In genomic region chr11:72845526-72845925, GRCm38 (mm10) we compare ENCODE assay signal across 27 mouse cellular contexts. TPM values are rescaled to one million over a fixed set of nuclear protein-coding genes. Genes with fewer than 3 reads are reported as not detected.
A peak's percentile ranks its signal among the peaks of the same experiment; 100 is the strongest.
DNase-seq lines count a peak whose midpoint lies in the region; ATAC-seq and TF ChIP-seq lines count a peak whose summit lies in the region.
"Had no signal": no experiment of that assay in that cellular context is flagged by ENCODE, and none has a peak within 500 bp of the region (broad histone marks: within the 10 kb centered on the region; RNA-seq: fewer than 3 reads in every experiment).

No protein-coding gene starts in this region.

- no peaks in the 10 kb centered on the region for H3K27me3 ChIP-seq in heart, embryonic 10.5 days (ENCODE audit: insufficient read depth, poor library complexity, severe bottlenecking)
- no peaks in the 10 kb centered on the region for H3K27me3 ChIP-seq in midbrain, embryonic 11.5 days (ENCODE audit: control insufficient read depth, insufficient read depth, low read length)
- H3K27me3 ChIP-seq in midbrain, postnatal 0 days (ENCODE audit: insufficient read depth, low read length), result no peaks in the 10 kb centered on the region
- H3K27me3 ChIP-seq in stomach, postnatal 0 days (ENCODE audit: control insufficient read depth, insufficient read depth, low read length), result no peaks in the 10 kb centered on the region
- H3K27me3 ChIP-seq: CH12.LX; embryonic facial prominence, embryonic 12.5 days; embryonic facial prominence, embryonic 15.5 days; forebrain, embryonic 13.5 days; heart, embryonic 13.5 days; hindbrain, embryonic 12.5 days; hindbrain, embryonic 15.5 days; Patski had no signal

- ATAC-seq in midbrain, embryonic 11.5 days (ENCODE audit: low FRiP score), result no peak
- no peak for ATAC-seq in midbrain, postnatal 0 days (ENCODE audit: low FRiP score)
- 0 out of 2 replicates have a peak, but pooled peaks have one; percentile 10 for ATAC-seq in stomach, postnatal 0 days (ENCODE audit: low FRiP score, low TSS enrichment)
- ATAC-seq: forebrain, embryonic 13.5 days; forebrain, embryonic 16.5 days; Patski had no signal

- intact Hi-C loops in heart, postnatal 36 days (cut with DNase I), result no loop called here

- no peak overlapping the region for H3K27ac ChIP-seq in heart, embryonic 10.5 days
- H3K27ac ChIP-seq in midbrain, embryonic 11.5 days (ENCODE audit: low read depth, low read length), result no peak overlapping the region
- H3K27ac ChIP-seq in midbrain, postnatal 0 days (ENCODE audit: low read depth, low read length), result no peak overlapping the region
- H3K27ac ChIP-seq in stomach, postnatal 0 days (replicated peaks), result 0 out of 2 replicates have a peak overlapping the region, but pooled peaks have one; percentile 30
- H3K27ac ChIP-seq: embryonic facial prominence, embryonic 12.5 days; embryonic facial prominence, embryonic 15.5 days; forebrain, embryonic 13.5 days; heart, embryonic 13.5 days; hindbrain, embryonic 12.5 days; hindbrain, embryonic 15.5 days had no signal

- peak; percentile 69 for DNase-seq in heart, embryonic 10.5 days (ENCODE audit: low spot score)
- no peak for DNase-seq in heart, postnatal 36 days
- DNase-seq in midbrain, embryonic 11.5 days (ENCODE audit: low spot score, missing footprints), result peak; percentile 56
- no peak for DNase-seq in midbrain, postnatal 0 days (ENCODE audit: low spot score)
- DNase-seq in stomach, postnatal 0 days (ENCODE audit: low spot score), result no peak
- no peak for DNase-seq in adipocyte (ENCODE audit: low spot score)
- DNase-seq: adrenal gland, adult 2 months; adrenal gland, postnatal 14 days; B cell, adult 2 months; cerebellum, adult 11 months; cerebellum, adult 2 months; cerebellum, adult 9-11 months; cerebellum, postnatal 25 days; gastrocnemius, postnatal 10 days; gastrocnemius, postnatal 36 days; heart, postnatal 14 days had no signal

- H3K4me1 ChIP-seq in heart, embryonic 10.5 days, result 0 out of 2 replicates have a peak, but pooled peaks cover 5% of the 10 kb centered on the region
- H3K4me1 ChIP-seq in midbrain, embryonic 11.5 days (ENCODE audit: control insufficient read depth, insufficient read depth, low read length), result no peaks in the 10 kb centered on the region
- H3K4me1 ChIP-seq in midbrain, postnatal 0 days (ENCODE audit: insufficient read depth, low read length), result no peaks in the 10 kb centered on the region
- H3K4me1 ChIP-seq in stomach, postnatal 0 days (replicated peaks; ENCODE audit: control insufficient read depth, insufficient read depth), result no peaks in the 10 kb centered on the region
- H3K4me1 ChIP-seq: embryonic facial prominence, embryonic 12.5 days; embryonic facial prominence, embryonic 15.5 days; forebrain, embryonic 13.5 days; heart, embryonic 13.5 days; hindbrain, embryonic 12.5 days; hindbrain, embryonic 15.5 days had no signal

- 72% methylated on average over 2 of the region's 2 CpGs for WGBS in heart, embryonic 10.5 days
- WGBS in midbrain, embryonic 11.5 days, result 85% methylated on average over 2 of the region's 2 CpGs
- 99% methylated on average over 2 of the region's 2 CpGs for WGBS in midbrain, postnatal 0 days
- 76% methylated on average over 2 of the region's 2 CpGs for WGBS in stomach, postnatal 0 days

- TF ChIP-seq EP300 in stomach, postnatal 0 days (optimal IDR thresholded peaks at IDR 0.05), result no peak

- peaks cover 45% of the 10 kb centered on the region for H3K36me3 ChIP-seq in heart, embryonic 10.5 days
- H3K36me3 ChIP-seq in midbrain, embryonic 11.5 days (ENCODE audit: control insufficient read depth, insufficient read depth, low read length), result peaks cover 5% of the 10 kb centered on the region; the same call in 1 of the 2 replicates
- H3K36me3 ChIP-seq in midbrain, postnatal 0 days (ENCODE audit: insufficient read depth, low read length), result peaks cover 48% of the 10 kb centered on the region
- H3K36me3 ChIP-seq in stomach, postnatal 0 days (ENCODE audit: control insufficient read depth, insufficient read depth, low read length), result peaks cover 13% of the 10 kb centered on the region; the same call in 1 of the 2 replicates

- TF ChIP-seq CTCF in midbrain, postnatal 0 days (IDR thresholded peaks at IDR 0.05), result no peak
- TF ChIP-seq CTCF in stomach, postnatal 0 days (IDR thresholded peaks at IDR 0.05; ENCODE audit: low read depth), result no peak

- H3K9ac ChIP-seq in midbrain, embryonic 11.5 days (ENCODE audit: low read length), result no peak overlapping the region
- no peak overlapping the region for H3K9ac ChIP-seq in midbrain, postnatal 0 days (replicated peaks; ENCODE audit: low read length, poor library complexity, severe bottlenecking)
- no peak overlapping the region for H3K9ac ChIP-seq in stomach, postnatal 0 days (ENCODE audit: low read length)
- H3K9ac ChIP-seq: embryonic facial prominence, embryonic 12.5 days; embryonic facial prominence, embryonic 15.5 days; forebrain, embryonic 13.5 days; heart, embryonic 13.5 days; hindbrain, embryonic 12.5 days; hindbrain, embryonic 15.5 days had no signal

- H3K4me3 ChIP-seq in heart, embryonic 10.5 days, result no peak overlapping the region
- H3K4me3 ChIP-seq in midbrain, embryonic 11.5 days (ENCODE audit: low read depth, low read length), result no peak overlapping the region
- no peak overlapping the region for H3K4me3 ChIP-seq in midbrain, postnatal 0 days (ENCODE audit: low read depth, low read length)
- H3K4me3 ChIP-seq in stomach, postnatal 0 days (ENCODE audit: low read depth, low read length), result no peak overlapping the region
- H3K4me3 ChIP-seq: embryonic facial prominence, embryonic 12.5 days; embryonic facial prominence, embryonic 15.5 days; erythroblast, embryonic 14.5 days; forebrain, embryonic 13.5 days; heart, embryonic 13.5 days; hindbrain, embryonic 12.5 days; hindbrain, embryonic 15.5 days had no signal

- no peak overlapping the region for H3K4me2 ChIP-seq in midbrain, embryonic 11.5 days
- H3K4me2 ChIP-seq in midbrain, postnatal 0 days (ENCODE audit: low read depth, low read length, poor library complexity, severe bottlenecking), result no peak overlapping the region
- H3K4me2 ChIP-seq in stomach, postnatal 0 days (replicated peaks; ENCODE audit: low read depth), result no peak overlapping the region
- H3K4me2 ChIP-seq: embryonic facial prominence, embryonic 12.5 days; embryonic facial prominence, embryonic 15.5 days; forebrain, embryonic 13.5 days; heart, embryonic 13.5 days; hindbrain, embryonic 12.5 days; hindbrain, embryonic 15.5 days had no signal

- no peaks in the 10 kb centered on the region for H3K9me3 ChIP-seq in heart, embryonic 10.5 days
- H3K9me3 ChIP-seq in midbrain, embryonic 11.5 days (ENCODE audit: control insufficient read depth, low read length), result no peaks in the 10 kb centered on the region
- no peaks in the 10 kb centered on the region for H3K9me3 ChIP-seq in midbrain, postnatal 0 days (ENCODE audit: low read length)
- no peaks in the 10 kb centered on the region for H3K9me3 ChIP-seq in stomach, postnatal 0 days (ENCODE audit: control insufficient read depth, low read length)
- H3K9me3 ChIP-seq: embryonic facial prominence, embryonic 12.5 days; embryonic facial prominence, embryonic 15.5 days; forebrain, embryonic 13.5 days; G1E; heart, embryonic 13.5 days; hindbrain, embryonic 12.5 days; hindbrain, embryonic 15.5 days had no signal

RNA-seq across cellular contexts. Expression of gene Zzef1, which starts 49.5 kb away (rescaled TPM):
- 6.8 and 7.5 TPM in 2 replicates for polyA plus RNA-seq in heart, embryonic 10.5 days (2016; fragmentation: Nextera tagmentation; extraction: Ambion mirVana)
- 10 to 100 TPM; 21.3 to 22.9 TPM for total RNA-seq in heart, postnatal 36 days (2021)
- polyA plus RNA-seq in midbrain, embryonic 11.5 days (2014; fragmentation: Nextera tagmentation; extraction: Ambion mirVana), result 8.3 and 8.5 TPM in 2 replicates
- total RNA-seq in midbrain, postnatal 0 days (2014; rRNA removed), result 39.7 and 41.8 TPM in 2 replicates
- polyA plus RNA-seq in midbrain, postnatal 0 days (2015; fragmentation: Nextera tagmentation; extraction: Ambion mirVana), result 9.1 and 10.0 TPM in 2 replicates
- 5.2 and 5.4 TPM in 2 replicates for polyA plus RNA-seq in stomach, postnatal 0 days (2015; fragmentation: Nextera tagmentation; extraction: Ambion mirVana)

RNA-seq across cellular contexts. Expression of gene Cyb5d2, which starts 49.6 kb away (rescaled TPM):
- 4.6 and 6.0 TPM in 2 replicates for polyA plus RNA-seq in heart, embryonic 10.5 days (2016; fragmentation: Nextera tagmentation; extraction: Ambion mirVana)
- 10 to 100 TPM; 19.2 to 19.5 TPM for total RNA-seq in heart, postnatal 36 days (2021)
- polyA plus RNA-seq in midbrain, embryonic 11.5 days (2014; fragmentation: Nextera tagmentation; extraction: Ambion mirVana), result 3.0 and 4.7 TPM in 2 replicates
- total RNA-seq in midbrain, postnatal 0 days (2014; rRNA removed), result 9.6 and 9.9 TPM in 2 replicates
- 6.8 and 8.1 TPM in 2 replicates for polyA plus RNA-seq in midbrain, postnatal 0 days (2015; fragmentation: Nextera tagmentation; extraction: Ambion mirVana)
- 3.7 and 3.9 TPM in 2 replicates for polyA plus RNA-seq in stomach, postnatal 0 days (2015; fragmentation: Nextera tagmentation; extraction: Ambion mirVana)

Comparison
In these comparisons a context has a peak if more than half of its experiments do, and no peak if none do; other contexts are left out.
1. DNase-seq: peak in heart, embryonic 10.5 days (single experiment) and midbrain, embryonic 11.5 days (single experiment); none in heart, postnatal 36 days (0 of 2), midbrain, postnatal 0 days (single experiment), stomach, postnatal 0 days (single experiment) and adipocyte (single experiment).